Mouse (Mus musculus): Measurements from ENCODE around the gene Ywhaq. TPM values are rescaled to one million over a fixed set of nuclear protein-coding genes. Genes with fewer than 3 reads are reported as not detected.

Gene Ywhaq
- polyA plus RNA-seq, 1 experiment, result 101 TPM

GRCm38 (mm10) chr12:21362686-21363085, 54.8 kb downstream of the Ywhaq start:
- TF ChIP-seq POLR2A (IDR thresholded peaks at IDR 0.05; ENCODE audit: control insufficient read depth, low read depth, low read length) (no peak), CTCF (IDR thresholded peaks at IDR 0.05; ENCODE audit: control insufficient read depth, insufficient read depth, insufficient replicate concordance, low read depth, low read length) (no peak)

DNA sequence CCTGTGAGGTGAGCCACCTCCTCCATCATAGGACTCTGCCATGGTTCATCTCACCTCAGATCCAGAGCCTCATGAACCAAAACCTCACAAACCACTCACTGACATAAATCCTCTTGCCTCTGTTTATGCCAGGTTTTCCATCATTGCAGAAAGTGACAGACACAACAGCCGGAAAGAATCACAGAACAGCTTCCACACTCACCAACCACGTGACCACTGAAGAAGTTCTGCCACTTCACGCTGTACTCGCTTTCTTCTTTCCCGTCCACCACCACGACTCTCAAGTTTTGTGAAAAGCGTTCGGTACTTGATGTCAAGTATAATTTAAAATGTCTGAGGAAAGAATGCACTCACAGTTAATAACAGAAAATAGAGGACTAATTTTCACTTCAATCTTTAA, 63.8 kb downstream of the Ywhaq start:
- H3K4me1 ChIP-seq (ENCODE audit: control insufficient read depth, insufficient read depth, low read length), result no peaks in the 10 kb centered on the region
- peaks cover 4% of the 10 kb centered on the region for H3K36me3 ChIP-seq (ENCODE audit: control insufficient read depth, insufficient read depth, low read length)
- TF ChIP-seq POLR2A (IDR thresholded peaks at IDR 0.05; ENCODE audit: control insufficient read depth, low read depth, low read length), result no peak
- no peak for TF ChIP-seq CTCF (IDR thresholded peaks at IDR 0.05; ENCODE audit: control insufficient read depth, insufficient read depth, insufficient replicate concordance, low read depth, low read length)
- no peak overlapping the region for H3K4me3 ChIP-seq (ENCODE audit: control insufficient read depth, low read depth, low read length)
- no peak overlapping the region for H3K27ac ChIP-seq (ENCODE audit: control insufficient read depth, insufficient read depth, low read depth, low read length)
- no peaks in the 10 kb centered on the region for H3K27me3 ChIP-seq (ENCODE audit: control insufficient read depth, insufficient read depth, low read length)

More at GRCm38 (mm10) chr12:21362686-21363085, 54.8 kb downstream of the Ywhaq start:
- H3K27me3 ChIP-seq (ENCODE audit: control insufficient read depth, insufficient read depth, low read length), result no peaks in the 10 kb centered on the region
- no peaks in the 10 kb centered on the region; the same call in 1 of the 2 replicates for H3K4me1 ChIP-seq (ENCODE audit: control insufficient read depth, insufficient read depth, low read length)
- H3K4me3 ChIP-seq (ENCODE audit: control insufficient read depth, low read depth, low read length), result no peak overlapping the region
- no peak overlapping the region for H3K27ac ChIP-seq (ENCODE audit: control insufficient read depth, insufficient read depth, low read depth, low read length)
- H3K36me3 ChIP-seq (ENCODE audit: control insufficient read depth, insufficient read depth, low read length), result 0 out of 2 replicates have a peak, but pooled peaks cover 1% of the 10 kb centered on the region

- Histone ChIP-seq H3K4me1 (ENCODE audit: control insufficient read depth, insufficient read depth, low read length) (no peaks in the 10 kb centered on the region), H3K27ac (ENCODE audit: control insufficient read depth, insufficient read depth, low read depth, low read length) (no peak overlapping the region), H3K36me3 (ENCODE audit: control insufficient read depth, insufficient read depth, low read length) (peaks cover 4% of the 10 kb centered on the region), H3K27me3 (ENCODE audit: control insufficient read depth, insufficient read depth, low read length) (no peaks in the 10 kb centered on the region), H3K4me3 (ENCODE audit: control insufficient read depth, low read depth, low read length) (no peak overlapping the region)
- no peak for TF ChIP-seq CTCF (IDR thresholded peaks at IDR 0.05; ENCODE audit: control insufficient read depth, insufficient read depth, insufficient replicate concordance, low read depth, low read length)
- TF ChIP-seq POLR2A (IDR thresholded peaks at IDR 0.05; ENCODE audit: control insufficient read depth, low read depth, low read length), result no peak
Measured at GRCm38 (mm10) chr12:21350113-21350876, 67.1 kb downstream of the Ywhaq start.

DNA sequence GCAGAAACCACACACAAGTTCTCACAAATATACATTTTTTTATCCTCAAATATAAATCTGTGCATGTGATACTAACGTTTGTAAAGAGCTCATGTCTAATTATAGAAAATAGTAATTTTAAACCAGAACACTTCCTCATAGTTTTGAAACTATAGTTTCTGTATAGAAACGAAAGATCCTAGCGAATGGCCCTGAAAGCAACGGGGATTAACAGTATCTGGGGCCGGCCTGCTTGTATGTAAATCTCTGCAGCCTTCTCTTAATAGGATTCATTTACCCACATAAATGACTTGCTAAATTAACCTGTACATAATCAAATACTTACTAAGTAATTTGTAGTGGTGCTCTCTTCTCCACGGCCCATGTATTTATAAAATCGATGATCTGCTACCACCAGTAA, 70.5 kb downstream of the Ywhaq start:
- no peak overlapping the region for H3K27ac ChIP-seq (ENCODE audit: control insufficient read depth, insufficient read depth, low read depth, low read length)
- no peak for TF ChIP-seq CTCF (IDR thresholded peaks at IDR 0.05; ENCODE audit: control insufficient read depth, insufficient read depth, insufficient replicate concordance, low read depth, low read length)
- TF ChIP-seq POLR2A (IDR thresholded peaks at IDR 0.05; ENCODE audit: control insufficient read depth, low read depth, low read length), result no peak
- peaks cover 2% of the 10 kb centered on the region; the same call in 1 of the 2 replicates for H3K36me3 ChIP-seq (ENCODE audit: control insufficient read depth, insufficient read depth, low read length)
- H3K4me3 ChIP-seq (ENCODE audit: control insufficient read depth, low read depth, low read length), result no peak overlapping the region
- no peaks in the 10 kb centered on the region for H3K27me3 ChIP-seq (ENCODE audit: control insufficient read depth, insufficient read depth, low read length)
- no peaks in the 10 kb centered on the region for H3K4me1 ChIP-seq (ENCODE audit: control insufficient read depth, insufficient read depth, low read length)

DNA sequence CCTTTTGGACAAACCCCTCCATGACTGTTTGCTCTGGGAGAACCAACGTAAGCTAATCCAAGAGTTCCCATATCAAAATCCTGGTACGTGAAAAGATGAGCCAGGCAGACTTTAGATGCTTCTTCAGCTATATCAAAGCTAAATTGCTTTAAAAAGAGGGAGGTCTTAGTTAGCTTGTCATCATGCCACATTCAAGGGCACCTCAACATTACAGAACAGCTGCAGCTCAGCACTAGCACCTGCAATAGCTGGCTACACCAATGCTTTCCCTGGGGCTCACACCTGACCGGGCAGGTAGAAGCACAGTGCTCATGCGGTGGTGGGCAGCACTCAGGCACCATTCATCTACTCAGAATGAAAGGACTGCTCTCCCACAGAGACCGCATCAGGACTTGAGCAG, 76.8 kb downstream of the Ywhaq start:
- no peak overlapping the region for H3K27ac ChIP-seq (ENCODE audit: control insufficient read depth, insufficient read depth, low read depth, low read length)
- no peaks in the 10 kb centered on the region for H3K27me3 ChIP-seq (ENCODE audit: control insufficient read depth, insufficient read depth, low read length)
- no peak for TF ChIP-seq POLR2A (IDR thresholded peaks at IDR 0.05; ENCODE audit: control insufficient read depth, low read depth, low read length)
- TF ChIP-seq CTCF (IDR thresholded peaks at IDR 0.05; ENCODE audit: control insufficient read depth, insufficient read depth, insufficient replicate concordance, low read depth, low read length), result no peak
- no peaks in the 10 kb centered on the region for H3K4me1 ChIP-seq (ENCODE audit: control insufficient read depth, insufficient read depth, low read length)
- H3K4me3 ChIP-seq (ENCODE audit: control insufficient read depth, low read depth, low read length), result no peak overlapping the region
- no peaks in the 10 kb centered on the region for H3K36me3 ChIP-seq (ENCODE audit: control insufficient read depth, insufficient read depth, low read length)

Other genes with a start within 250 kb of the Ywhaq start
- gene Cpsf3, start 132.2 kb downstream of the Ywhaq start, polyA plus RNA-seq (2012; rRNA removed), result 21.1 and 21.6 TPM in 2 replicates
- gene Itgb1bp1, start 131.4 kb downstream of the Ywhaq start, polyA plus RNA-seq (2012; rRNA removed), result 135 and 139 TPM in 2 replicates
- 18.2 and 18.3 TPM in 2 replicates for gene Iah1, start 101.2 kb downstream of the Ywhaq start, polyA plus RNA-seq (2012; rRNA removed)
- 8.5 and 17.8 TPM in 2 replicates for gene Adam17, start 44.0 kb downstream of the Ywhaq start, polyA plus RNA-seq (2012; rRNA removed)

Measured in testis, adult 2 months (tissue).